Mouse (Mus musculus) C2C12 (cell line): ENCODE measurements around the gene Gm12216.

Source experiments
- CEBPB ChIP-seq: IDR thresholded peaks from one replicate; pipeline ENCODE4 v1.6.1; 2011; ENCODE audit warnings: low read depth, mild to moderate bottlenecking, control low read depth, moderate library complexity
- CTCF ChIP-seq: IDR thresholded peaks from one replicate; pipeline ENCODE4 v1.5.1; 2011; ENCODE audit not compliant: control insufficient read depth, insufficient read depth, insufficient read length
- FOSL1 ChIP-seq: IDR thresholded peaks from one replicate; pipeline ENCODE4 v1.8.0; 2011; ENCODE audit warnings: mild to moderate bottlenecking, low read length; ENCODE audit not compliant: poor library complexity, insufficient read depth, severe bottlenecking
- MAX ChIP-seq: IDR thresholded peaks from one replicate; pipeline ENCODE4 v1.6.1; 2011; ENCODE audit warnings: mild to moderate bottlenecking, control low read depth
- MYOG ChIP-seq: IDR thresholded peaks from one replicate; pipeline ENCODE4 v1.6.1; 2011; ENCODE audit not compliant: control insufficient read depth, insufficient read length; ENCODE audit errors: extremely low read depth

GRCm38 (mm10) chr11:53890225-53890624, 31.2 kb upstream of the Gm12216 start:
- TF ChIP-seq CTCF (no peak), MYOG (no peak), FOSL1 (no peak), CEBPB (no peak), MAX (no peak)
